Mouse (Mus musculus) liver, adult 2 months (tissue): ENCODE data around the gene Mmp28.

ENCODE experiments used
- CTCF ChIP-seq: fragments of 200-500 bp; IDR thresholded peaks from 2 replicates; pipeline ENCODE4 v1.5.1; 2011; ENCODE audit warnings: low read depth, low read length, control low read depth
- POLR2A ChIP-seq: fragments of 200-500 bp; IDR thresholded peaks from 2 replicates; pipeline ENCODE4 v1.6.1; 2011; ENCODE audit warnings: low read length, control low read depth; ENCODE audit not compliant: insufficient read depth; ENCODE audit errors: extremely low read depth

DNA sequence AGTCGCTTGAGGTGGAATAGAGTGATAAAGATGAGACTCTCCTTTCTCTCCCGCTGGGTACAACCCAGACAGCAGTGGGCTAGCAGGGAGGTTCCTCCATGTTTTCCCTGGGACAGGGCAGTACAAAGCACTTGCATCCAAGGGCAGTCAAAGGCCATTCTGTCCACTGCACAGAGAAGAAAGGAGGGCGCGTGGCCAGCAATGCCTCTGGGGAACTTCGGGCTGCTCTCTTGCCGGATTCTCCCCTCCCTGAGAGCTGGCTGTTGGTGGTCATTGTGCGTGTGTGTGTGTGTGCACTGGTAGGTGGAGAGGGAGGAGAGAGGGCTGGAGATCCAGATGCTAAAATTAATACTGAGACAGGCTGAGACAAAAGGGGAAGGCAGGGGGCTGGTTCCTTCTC, 21.6 kb downstream of the Mmp28 start:
- TF ChIP-seq CTCF, result no peak
- TF ChIP-seq POLR2A, result no peak
